Mouse (Mus musculus) spleen, embryonic (tissue): Measurements from ENCODE around the gene 4930562C15Rik.

Source experiments
- CTCF ChIA-PET: fragments of 350-600 bp; sonication (Branson Sonifier 250); formaldehyde crosslinking; loops from one replicate; lab custom pipeline; 2022; lab: Charles Lee

The 4930562C15Rik gene

DNA sequence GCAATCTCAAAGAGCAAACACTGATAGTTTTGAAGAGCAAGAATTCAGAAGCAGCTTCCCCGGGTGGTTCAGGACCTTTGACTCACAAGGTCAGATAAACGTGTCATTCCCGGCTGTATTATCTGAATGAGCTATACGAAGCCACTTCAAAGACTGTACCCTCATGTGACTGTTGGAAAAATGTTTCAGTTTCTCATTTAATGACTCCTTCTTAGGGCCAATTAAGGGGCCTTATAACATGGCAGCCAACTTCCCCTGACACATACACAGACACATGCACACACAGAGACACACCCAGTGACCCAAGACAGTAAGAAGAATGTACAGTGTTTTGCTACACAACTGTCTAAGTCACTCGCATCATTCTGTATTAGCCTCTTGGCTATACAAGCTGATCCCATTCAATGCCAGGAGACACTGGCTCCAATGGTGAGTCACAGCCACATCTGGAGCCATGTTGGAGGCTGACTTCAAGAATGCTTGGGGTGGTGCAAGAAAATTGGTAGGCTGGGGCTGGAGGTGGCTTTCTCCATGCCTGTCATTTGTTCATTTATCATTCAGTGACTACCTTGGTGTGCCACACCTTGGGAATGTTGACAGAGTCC, 19.9 kb downstream of the 4930562C15Rik start:
- CTCF ChIA-PET = no interaction called here

DNA sequence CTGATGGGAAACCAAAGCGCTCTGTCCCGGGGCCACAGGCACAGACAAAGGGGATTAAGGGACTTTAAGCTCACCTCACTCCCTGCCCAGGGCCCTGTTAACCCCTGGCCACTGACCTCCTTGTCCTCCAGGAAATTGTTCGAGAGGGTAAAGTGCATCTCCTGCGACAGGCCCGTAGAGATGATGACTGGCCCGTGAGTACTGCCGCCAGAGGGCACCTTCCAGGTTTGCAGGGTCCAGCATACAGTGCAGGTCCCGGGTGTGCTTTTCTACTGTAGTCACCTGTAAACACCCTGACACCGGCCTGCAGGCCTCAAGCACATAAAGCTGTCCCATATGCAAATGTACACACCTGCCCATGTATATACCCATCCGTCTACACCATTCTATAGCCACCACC, 26.2 kb downstream of the 4930562C15Rik start:
- CTCF ChIA-PET = interaction anchor here (0.7 kb wide), 1 partner anchor 11 kb away, joined by 6 read pairs; no protein-coding TSS in a partner anchor

DNA sequence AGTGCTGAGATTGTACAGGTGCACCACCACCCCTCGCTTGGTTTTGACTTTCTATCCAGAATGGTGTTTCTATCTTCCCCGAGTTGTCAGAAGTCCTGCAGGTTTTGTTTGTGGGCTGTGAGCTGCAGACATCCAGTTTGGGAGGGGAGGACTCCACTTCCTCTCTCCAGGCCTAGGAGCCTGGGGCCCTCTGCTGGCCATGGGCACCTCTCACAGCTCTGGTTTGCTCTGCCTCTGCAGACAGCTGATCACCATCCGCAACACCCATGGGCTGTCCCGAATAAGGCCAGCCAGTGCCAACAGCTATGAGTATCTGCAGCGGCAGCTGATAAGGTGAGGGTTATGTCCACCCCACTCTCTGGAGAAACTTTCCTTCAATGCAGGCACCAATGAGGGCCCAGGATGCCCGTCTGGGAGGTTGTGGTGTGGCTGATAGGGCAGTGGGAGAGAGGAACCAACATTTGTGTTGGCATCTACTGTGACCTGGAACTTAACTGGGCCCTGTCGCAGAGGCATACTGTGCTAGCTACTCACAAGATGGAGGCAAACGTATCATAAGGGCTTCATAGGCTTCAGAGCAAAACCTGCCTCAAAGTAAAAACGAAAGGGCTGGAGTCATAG, 27.8 kb downstream of the 4930562C15Rik start:
- CTCF ChIA-PET = no interaction called here

DNA sequence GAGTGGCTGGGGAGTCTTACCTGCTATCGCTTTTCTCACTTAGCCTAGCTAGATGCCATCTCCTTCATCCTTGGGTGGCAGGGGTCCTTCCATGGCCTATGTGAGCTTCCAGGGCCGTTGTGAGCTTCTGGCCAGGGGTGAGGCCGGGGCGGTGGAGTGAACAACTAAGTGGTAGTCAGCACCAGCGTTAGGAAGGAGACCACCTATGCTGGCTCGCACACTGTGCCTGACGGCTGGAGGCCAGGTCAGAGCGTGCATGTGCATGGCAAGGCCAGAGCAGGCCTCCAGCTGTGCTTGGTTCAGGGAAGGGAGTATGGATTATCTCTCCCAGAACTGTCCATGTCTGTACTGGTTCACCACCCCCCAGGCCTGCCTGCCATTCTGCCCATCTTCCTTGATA, 28.5 kb downstream of the 4930562C15Rik start:
- CTCF ChIA-PET = no interaction called here

DNA sequence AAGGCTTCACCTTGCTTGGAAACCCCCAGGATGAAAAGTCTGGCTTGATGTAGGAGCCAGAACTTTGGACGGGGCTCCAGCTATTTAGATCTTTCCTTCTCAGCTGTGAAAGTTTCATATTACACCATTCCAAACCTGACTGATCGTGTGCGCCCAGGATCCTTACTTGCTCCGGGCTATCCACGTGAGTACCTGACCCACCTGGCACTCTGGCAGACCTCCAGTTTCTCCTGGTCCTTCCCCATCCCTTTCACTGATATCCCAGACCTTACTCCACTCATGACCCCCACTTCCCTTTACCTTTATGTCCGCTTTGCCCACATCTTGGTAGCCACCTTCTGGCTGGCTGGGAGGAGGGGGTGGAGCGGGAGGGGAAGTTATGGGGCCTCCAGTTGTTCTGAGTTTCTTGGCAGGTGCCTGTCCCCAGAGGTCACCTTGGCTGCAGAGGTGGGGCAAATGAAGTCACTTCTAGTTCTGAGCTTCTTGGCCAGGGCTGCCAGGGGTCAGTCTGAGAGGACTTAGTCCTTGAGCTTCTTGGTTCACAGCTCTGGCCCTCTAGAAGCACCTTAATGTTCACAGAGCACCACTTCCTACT, 31.0 kb downstream of the 4930562C15Rik start:
- CTCF ChIA-PET = interaction anchor here (0.7 kb wide), 1 partner anchor 14 kb away, joined by 5 read pairs; no protein-coding TSS in a partner anchor

DNA sequence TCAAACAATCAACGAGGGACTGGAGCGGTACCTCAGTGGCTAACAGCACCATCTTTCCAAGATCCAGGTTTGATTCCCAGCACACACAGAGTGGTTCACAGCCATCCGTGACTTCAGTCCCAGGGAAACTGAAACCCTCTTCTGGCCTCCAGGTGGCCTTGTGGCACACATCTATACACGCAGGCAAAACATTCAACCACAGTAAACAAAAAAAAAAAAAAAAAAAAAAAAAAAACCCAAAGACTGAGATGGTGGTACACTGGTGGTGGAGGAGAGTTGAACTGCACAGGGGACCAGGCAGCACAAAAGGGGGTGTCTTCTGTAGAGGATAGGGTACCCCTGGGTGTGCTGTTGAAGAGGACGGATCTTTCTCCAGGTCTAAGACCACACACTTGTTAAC, 35.3 kb downstream of the 4930562C15Rik start:
- CTCF ChIA-PET = no interaction called here

DNA sequence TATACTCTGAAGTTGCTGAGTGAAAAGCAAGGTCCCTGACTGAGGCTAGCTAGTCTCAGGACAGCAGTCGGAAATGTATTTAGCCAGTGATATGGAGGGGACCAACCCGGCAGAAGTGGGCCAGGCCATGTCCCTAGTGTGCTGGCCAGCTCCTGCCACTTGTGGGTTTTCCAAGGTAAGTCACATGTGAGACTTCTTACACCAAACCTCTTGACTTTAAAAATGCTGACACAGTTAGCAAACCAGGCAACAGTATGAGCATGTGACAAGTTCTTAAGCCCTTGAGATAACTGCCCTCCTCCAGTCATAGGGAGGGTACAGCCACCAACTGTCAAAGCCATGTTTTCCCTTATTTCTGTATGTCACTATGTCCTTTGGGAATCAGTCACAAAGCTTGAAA, 36.7 kb downstream of the 4930562C15Rik start:
- CTCF ChIA-PET = no interaction called here

DNA sequence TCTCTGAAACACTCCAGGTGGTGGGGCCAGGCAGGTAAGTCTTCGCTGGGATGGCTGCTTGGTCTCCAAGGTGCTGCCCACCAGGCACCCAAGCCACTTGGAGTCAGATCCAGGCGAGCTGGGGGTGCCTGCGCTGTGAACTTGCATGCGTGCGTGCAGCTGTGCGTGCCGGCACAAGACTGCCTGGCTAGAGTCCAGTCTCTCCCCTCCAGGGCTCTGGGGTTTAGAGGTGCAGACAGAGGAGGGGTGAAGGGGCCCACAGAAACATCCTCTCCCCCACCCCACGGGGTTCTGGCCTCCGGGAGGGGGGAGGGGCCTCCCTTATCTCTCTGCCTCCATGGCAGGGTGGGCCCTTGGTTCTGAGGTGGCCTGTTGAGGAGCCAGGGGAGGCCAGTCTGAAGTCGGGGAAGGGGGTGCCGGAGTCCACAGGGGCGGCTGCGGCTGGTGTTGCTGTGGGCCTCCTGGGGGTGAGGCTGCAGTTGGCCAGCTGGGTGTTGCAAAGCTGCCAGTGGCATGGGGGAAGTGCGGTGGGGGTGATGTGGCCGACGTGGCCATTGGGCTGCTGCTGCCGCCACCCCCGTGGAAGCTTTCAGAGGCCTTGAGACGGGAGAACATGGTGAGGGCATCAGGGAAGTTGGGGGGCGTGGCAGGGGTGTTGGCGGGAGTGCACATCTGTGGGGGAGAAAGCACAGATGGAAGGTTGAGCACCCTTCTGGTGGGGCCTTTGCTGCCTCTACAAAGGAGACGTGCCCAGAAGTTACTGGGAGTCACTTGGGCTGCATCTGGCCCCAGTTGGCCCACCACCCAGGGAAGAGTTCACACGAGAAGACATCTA, 40.2 kb downstream of the 4930562C15Rik start:
- CTCF ChIA-PET = interaction anchor here (0.6 kb wide), 2 partner anchors 29 to 38 kb away, joined by 3 to 8 read pairs; no protein-coding TSS in a partner anchor

DNA sequence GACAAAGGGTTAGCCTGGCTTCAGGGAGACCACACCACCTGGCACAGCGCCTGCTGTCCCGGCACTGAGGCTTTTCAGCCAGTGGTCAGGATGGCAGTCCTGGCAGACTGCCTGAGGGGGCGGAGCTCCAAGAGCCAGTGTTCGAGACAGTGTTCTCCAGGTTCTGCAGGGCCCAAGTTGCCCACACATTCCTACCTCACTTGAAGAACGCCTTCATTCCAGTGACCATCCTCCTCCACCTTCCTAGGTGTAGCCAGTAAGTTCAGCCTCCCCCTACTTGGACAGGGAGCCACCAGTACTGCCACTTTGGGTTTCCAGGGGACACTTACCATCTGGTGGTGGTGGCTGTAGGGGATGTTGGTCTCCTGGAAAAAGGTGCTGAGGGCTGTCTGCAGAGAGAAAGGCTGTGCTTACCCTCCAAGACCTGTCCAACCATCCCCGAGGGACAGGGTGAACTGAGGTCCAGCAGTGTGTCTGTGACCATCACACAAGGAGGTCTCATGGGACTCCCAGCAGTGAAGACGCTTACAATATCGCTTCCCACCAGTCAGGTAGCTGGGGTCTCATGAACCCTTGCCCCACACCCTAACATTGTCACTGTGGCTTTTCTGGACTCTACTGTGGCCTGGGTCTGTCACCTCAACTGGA, 40.9 kb downstream of the 4930562C15Rik start:
- CTCF ChIA-PET = interaction anchor here (0.6 kb wide), 1 partner anchor 28 kb away, joined by 8 read pairs; no protein-coding TSS in a partner anchor

DNA sequence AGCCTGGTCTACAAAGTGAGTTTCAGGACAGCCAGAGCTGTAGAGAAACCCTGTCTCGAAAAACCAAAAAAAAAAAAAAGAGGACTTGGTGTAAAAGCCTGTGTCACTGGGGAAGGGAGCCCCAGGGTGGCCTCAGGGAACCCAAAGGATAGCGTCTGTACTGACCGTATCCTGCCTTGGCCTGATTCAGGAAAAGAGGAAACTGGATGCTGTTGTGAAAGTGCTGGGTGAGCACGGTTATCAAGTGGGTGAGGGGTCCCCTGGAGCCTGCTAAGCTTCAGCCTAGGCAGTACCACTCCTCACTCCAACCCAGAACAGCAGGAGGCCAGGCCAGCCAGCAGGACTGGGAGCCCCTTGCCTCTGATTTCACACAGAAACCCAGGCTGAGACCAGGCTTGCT, 42.0 kb downstream of the 4930562C15Rik start:
- CTCF ChIA-PET = no interaction called here

DNA sequence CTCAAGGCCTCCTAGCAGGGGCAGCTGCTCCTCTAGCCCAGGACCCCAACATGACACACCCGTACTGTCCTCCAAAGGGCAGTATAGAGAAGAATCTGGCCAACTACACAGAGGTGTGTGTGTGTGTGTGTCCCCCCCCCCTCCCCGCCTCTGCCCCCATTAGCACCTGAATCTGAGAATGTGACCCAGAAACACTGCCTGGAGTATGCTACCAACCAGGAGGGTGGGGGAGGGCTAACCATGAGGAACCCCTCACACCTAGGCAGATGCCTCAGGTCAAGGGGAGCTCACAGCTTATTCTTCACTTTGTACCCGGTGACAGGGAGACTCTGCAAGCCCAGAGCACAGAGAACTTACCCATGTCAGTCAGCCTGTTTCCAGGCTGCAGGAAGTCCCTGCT, 42.5 kb downstream of the 4930562C15Rik start:
- CTCF ChIA-PET = no interaction called here

DNA sequence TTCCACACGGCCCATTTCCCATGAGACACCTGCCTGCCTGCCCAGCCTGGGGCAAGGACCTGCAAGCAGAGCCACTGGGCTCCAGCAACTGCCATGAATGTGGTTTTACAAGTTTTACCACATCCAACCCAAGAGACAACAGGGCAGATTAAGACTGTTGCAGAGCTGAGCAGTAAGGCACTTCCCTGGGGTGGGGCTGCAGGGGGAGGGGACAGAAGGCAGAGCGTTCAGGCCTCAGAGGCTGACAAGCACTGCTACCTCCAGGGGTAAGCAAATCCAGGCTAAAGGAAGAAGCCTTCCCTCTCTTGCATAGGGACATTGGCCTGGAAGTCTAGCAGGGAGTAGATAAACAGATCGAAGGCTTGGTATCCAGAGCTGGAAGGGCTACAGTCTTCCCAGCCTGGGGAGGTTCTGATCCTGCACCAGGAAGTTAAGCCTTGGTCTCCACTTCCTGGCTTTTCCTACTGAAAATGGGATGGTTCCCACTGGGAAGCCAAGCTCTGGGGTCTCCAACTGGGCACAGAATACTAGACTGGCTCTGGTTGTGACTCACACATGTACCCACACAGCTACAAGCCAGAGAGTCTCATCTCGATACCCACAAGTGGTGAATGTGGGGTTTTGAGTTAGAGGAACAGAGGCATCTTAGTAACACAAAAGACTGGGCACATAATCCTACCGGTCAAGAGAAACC, 43.1 kb downstream of the 4930562C15Rik start:
- CTCF ChIA-PET = no interaction called here

DNA sequence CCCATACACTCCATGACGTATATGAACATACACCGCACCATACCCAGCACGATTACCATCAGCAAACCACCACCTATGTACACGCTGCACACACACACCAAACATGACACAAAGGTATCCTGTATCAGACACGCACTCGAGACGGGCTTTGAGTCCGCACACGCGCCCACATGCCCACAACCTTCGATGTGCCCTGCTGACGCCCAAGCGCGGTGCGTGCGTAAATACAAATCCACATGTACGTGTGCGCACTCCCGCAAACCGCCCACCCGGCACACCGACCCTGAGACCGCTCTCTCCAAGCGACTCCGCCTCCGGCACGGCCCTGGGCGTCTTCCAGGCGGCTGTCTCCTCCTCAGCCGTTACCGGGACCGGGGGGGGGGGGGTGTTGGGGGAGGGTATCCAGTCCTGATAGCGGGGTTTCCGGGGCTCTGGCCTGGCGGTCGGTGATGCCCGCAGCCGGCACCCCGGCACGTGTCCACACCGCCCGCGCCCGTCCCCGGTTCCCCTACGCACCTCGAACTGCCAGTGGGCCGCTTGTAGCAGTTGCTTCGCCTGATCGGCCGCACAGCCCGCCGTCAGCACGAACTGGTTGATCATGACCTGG, 44.0 kb downstream of the 4930562C15Rik start:
- CTCF ChIA-PET = interaction anchor here (0.7 to 1.7 kb wide), 2 partner anchors 34 to 60 kb away, joined by 3 to 10 read pairs; no protein-coding TSS in a partner anchor

DNA sequence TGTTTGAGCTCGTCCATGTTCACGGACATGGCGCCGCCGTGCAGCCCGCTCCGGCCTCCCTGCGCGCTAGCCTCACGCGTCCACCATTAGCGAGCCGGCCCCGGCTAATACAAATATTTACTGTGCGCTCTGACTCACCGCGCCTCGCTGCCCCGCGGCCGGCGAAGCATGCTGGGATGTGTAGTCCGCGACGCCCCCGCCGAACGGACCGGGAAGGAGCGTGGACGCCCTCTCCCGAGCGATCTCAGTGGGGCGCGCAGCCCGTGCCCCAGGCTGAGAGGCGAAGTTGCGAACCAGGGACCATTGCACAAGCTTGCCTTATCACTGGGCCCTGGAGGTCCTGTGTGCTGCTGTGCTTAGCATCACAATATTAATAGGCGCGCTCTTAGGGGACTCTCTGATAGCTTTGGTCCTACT, 44.5 kb downstream of the 4930562C15Rik start:
- CTCF ChIA-PET = interaction anchor here (0.5 to 1.7 kb wide), 4 partner anchors 15 to 216 kb away, joined by 3 to 12 read pairs (median 10); no protein-coding TSS in a partner anchor

DNA sequence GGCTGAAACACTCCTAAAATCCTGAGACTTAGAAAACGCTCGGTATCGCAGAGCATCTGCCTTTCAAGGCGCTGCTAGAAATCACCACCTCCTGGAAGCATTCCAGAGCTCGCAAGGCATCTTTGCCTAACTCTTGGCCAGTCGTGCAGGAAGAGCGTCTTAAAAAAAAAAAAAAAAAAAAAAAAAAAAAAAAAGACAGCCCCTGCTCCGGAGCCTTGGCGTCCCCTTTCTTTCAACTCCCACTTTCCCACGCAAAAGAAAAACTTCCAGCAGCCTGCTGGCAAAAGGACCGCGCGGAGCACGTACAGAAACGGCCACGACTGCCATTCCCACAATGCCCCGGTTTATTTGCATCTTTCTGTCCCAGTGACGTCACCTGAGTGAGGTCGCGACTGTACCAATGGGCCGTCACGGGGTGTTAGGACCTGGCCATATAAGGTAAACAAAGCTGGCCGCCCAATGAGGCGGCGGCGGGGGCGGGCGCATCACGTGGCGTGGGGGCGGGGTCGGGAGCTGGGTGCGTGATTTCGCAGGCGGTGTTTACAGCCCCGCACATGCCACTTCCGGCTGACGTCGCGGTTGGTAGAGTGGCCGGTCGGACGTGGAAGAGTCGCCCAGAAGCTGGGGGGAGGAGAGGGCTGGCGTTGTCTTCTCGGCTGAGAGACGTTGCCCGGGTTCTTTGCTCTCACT, 45.1 kb downstream of the 4930562C15Rik start, which contains the start of gene Ubald1:
Gene Ubald1 (minus strand): TSS at position 180 of the 690 bp plus-strand sequence.
- CTCF ChIA-PET = interaction anchor here (0.5 to 1.7 kb wide), 3 partner anchors 14 to 216 kb away, joined by 9 to 12 read pairs (median 10); no protein-coding TSS in a partner anchor

DNA sequence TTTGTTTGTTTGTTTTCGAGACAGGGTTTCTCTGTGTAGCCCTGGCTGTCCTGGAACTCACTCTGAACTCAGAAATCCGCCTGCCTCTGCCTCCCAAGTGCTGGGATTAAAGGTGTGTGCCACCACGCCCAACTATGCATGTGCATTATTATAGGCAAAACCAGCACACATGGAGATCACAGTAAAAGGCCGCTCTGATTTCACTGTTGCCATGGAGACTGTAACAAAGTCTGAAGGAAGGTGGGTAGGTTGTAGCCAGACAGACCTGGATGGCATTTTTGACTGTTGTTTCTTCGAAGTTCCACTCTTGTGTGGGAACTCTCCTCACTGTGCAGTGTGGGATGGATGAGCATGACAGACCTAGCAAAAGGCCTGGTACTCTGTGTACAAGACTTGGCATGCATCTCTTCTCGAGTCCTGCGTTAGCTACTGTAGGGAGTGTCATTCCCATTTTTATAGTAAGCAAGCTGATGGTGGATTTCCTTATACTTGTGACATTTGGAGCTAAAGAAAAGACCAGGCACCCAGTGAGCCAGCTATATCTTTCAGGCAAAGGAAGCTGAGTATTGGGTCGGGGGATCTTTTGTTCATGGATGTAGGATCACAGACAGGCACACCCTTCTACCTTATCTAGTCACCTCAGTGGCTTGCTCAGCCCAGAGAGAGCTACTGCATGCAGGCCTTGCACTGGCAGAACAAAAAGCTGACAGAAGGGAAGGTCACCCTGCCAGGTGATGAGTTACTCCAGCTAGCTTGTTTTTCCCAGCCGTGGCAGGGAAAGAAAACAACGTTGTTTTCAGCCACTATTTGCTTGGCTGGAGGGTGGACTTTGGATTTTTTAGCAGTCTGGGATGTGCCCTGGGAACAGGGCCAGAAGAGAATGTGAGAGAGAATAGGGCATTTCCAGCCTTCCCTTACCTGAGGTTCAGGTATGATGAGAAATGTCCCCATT, 46.5 kb downstream of the 4930562C15Rik start:
- CTCF ChIA-PET = no interaction called here

DNA sequence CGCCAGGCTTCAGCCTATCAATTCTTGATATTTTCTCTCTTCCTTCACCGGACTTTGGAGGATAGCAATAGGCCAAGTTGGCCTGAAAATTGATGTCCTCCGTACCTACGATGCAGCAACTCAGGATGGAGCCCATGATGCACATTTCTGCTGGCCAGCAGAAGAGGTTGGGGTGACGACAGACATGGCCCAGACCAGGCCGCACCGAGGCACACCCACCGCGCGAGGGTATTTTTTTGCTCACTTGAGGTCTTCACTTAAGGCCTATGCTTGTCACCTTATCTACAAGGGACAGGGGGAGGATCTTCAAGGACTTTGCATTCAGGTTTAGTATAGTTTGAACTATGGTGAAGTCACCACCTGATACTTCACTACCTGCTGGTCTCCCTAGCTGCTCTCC, 49.7 kb downstream of the 4930562C15Rik start:
- CTCF ChIA-PET = interaction anchor here (0.6 kb wide), 1 partner anchor 93 kb away, joined by 14 read pairs; no protein-coding TSS in a partner anchor
